Mouse (Mus musculus) heart, adult 10 weeks (tissue): ENCODE measurements around the gene Fam19a4. TPM values are rescaled to one million over a fixed set of nuclear protein-coding genes. Genes with fewer than 3 reads are reported as not detected.

Experiments
- polyA plus RNA-seq: library from polyadenylated mRNA; stranded (reverse); fragments of 350-450 nt; fragmentation: Illumina TruSeq; extraction: RNeasy Lipid Tissue Mini Kit (QIAGEN cat#74804); gene quantifications from one replicate; pipeline ENCODE4 v1.2.3, GENCODE M21; 2014; ENCODE audit warnings: low read depth, low replicate concordance

The Fam19a4 gene
- not detected for polyA plus RNA-seq

DNA sequence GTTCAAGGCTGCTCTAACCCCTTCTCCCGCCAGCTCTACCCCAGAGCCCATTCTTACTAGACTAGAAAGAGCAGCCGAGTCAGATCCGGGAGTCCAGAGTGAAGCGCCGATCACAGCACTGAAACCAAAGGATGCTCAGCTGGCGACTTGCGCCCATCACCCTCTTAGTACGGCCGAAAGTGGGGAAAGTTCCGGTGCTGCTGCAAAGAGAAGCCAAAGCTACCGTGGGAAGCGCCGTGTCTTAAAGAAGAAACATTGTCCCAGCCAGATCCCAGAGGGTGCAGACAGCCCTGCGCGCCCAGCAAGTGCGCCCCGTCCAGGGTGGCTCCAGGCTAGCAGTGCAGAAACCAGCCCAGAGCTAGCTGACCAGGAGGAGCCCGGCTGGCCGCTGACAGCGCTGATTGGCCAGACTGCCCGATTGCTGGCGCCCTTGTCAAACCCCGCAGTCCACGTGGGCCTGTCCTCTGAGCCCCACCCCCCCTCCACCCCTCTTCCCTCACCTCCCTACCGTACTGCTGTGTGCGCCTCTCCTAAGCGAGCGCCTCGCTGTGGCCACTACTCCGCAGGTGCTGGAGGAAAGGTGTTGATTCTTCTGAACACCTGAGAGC lies at the start of gene Fam19a4:
Gene Fam19a4, minus strand, starts transcription at position 340 of the 608 bp plus-strand sequence.

Other genes with a start within 250 kb of the Fam19a4 start
- 12.6 TPM for gene Eogt, start 88.8 kb upstream of the Fam19a4 start, polyA plus RNA-seq
- 15.9 TPM for gene Tmf1, start 118.7 kb upstream of the Fam19a4 start, polyA plus RNA-seq
- 67.4 TPM for gene Uba3, start 145.2 kb upstream of the Fam19a4 start, polyA plus RNA-seq
- gene Arl6ip5, start 150.3 kb upstream of the Fam19a4 start, polyA plus RNA-seq = 125 TPM
- 96.6 TPM for gene Lmod3, start 192.3 kb upstream of the Fam19a4 start, polyA plus RNA-seq